Mouse (Mus musculus) spleen, adult 2 months (tissue): Measurements from ENCODE around the gene Ppfia4. TPM values are rescaled to one million over a fixed set of nuclear protein-coding genes. Genes with fewer than 3 reads are reported as not detected.

Experiments
- DNase-seq, 2 experiments: peaks; one replicate each; pipeline versions ENCODE4 v3.0.0 to v3.0.0-alpha.2; 2012 to 2021; ENCODE audit warnings: low spot score in 2 of 2, low read depth in 1 of 2
- H3K27ac ChIP-seq: fragments of 200-500 bp; 2 replicates; pipeline ENCODE4 v1.5.1; 2012; ENCODE audit warnings: low read length, inconsistent platforms; ENCODE audit not compliant: insufficient read depth
- H3K27me3 ChIP-seq: fragments of 200-500 bp; 2 replicates; pipeline ENCODE4 v1.6.1; 2012; ENCODE audit warnings: mild to moderate bottlenecking, moderate library complexity, low read length, inconsistent platforms; ENCODE audit not compliant: control insufficient read depth, insufficient read depth
- H3K36me3 ChIP-seq: fragments of 200-500 bp; 2 replicates; pipeline ENCODE4 v1.6.1; 2012; ENCODE audit warnings: mild to moderate bottlenecking, low read length, inconsistent platforms; ENCODE audit not compliant: control insufficient read depth, insufficient read depth
- H3K4me1 ChIP-seq: fragments of 200-500 bp; 2 replicates; pipeline ENCODE4 v1.6.1; 2011; ENCODE audit warnings: inconsistent platforms; ENCODE audit not compliant: control insufficient read depth, insufficient read depth, insufficient read length
- H3K4me3 ChIP-seq: fragments of 200-500 bp; 2 replicates; pipeline ENCODE4 v1.5.1; 2011; ENCODE audit warnings: mild to moderate bottlenecking, inconsistent platforms; ENCODE audit not compliant: insufficient read depth, insufficient read length; ENCODE audit errors: extremely low read depth
- CTCF ChIP-seq: fragments of 200-500 bp; IDR thresholded peaks from 2 replicates; pipeline ENCODE4 v1.5.1; 2011; ENCODE audit warnings: mild to moderate bottlenecking, inconsistent platforms; ENCODE audit not compliant: insufficient read depth, insufficient read length, insufficient replicate concordance; ENCODE audit errors: extremely low read depth
- POLR2A ChIP-seq: fragments of 200-500 bp; IDR thresholded peaks from 2 replicates; pipeline ENCODE4 v1.6.1; 2011; ENCODE audit warnings: low read depth, low read length, inconsistent platforms
- WGBS: fragments of 180-500 bp; shearing (Covaris S2); methylation state at CpG from one replicate; pipeline ENCODE4 v1.1.7; 2018; 5-methylcytosine and 5-hydroxymethylcytosine counted together
- polyA plus RNA-seq: library from polyadenylated mRNA; depleted of rRNA; stranded (reverse); fragments of >200 nt; gene quantifications from 2 replicates; pipeline ENCODE4 v1.2.3, GENCODE M21; 2012

Ppfia4 gene
- polyA plus RNA-seq, 1 experiment: 20.1 TPM

DNA sequence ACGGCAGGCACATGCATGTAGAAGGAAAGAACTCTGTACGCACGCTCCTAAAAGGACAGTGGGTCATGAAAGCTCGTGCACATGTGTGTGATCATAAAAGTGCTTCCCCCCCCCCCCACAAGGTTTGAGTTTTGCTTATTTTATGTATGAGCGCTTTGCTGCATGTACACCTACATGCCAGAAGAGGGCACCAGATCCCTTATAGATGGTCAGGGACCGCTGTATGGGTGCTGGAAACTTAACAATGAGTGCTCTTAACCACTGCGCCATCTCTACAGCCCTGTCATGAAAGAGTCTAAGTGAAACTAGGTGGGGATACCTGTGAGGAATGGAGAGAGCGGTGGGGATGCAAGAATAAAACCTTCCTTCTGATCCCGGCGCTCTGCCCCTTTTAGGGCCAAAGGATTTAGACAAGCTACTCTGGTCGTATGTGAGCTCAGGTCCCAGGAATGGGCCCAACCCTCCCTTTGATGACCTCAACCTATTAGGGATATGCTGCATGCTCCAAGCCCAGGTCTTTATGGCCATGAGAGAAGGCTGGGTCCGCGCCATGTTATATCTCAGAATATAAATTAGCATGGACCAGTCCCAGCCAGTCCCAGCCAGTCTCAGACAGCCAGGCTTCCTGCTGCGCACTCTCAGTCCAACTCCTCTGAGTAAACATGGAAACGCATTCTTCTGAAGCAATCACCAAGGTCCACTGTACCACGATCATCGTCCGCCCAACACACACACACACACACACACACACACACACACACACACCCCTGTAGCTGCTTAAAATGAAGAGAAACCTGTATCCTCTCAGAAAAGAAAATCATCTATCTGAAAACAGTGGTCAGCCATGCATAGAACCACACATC lies 7.3 kb upstream of the Ppfia4 start:
- WGBS: 95% methylated on average over 18 of the region's 18 CpGs
- 0 out of 2 replicates have a peak, but pooled peaks cover 1% of the 10 kb centered on the region for H3K27me3 ChIP-seq
- TF ChIP-seq POLR2A (no peak), CTCF (no peak)
- H3K4me1 ChIP-seq: peaks cover 6% of the 10 kb centered on the region; the same call in 1 of the 2 replicates
- no peak overlapping the region for H3K4me3 ChIP-seq
- DNase-seq: no peak
- H3K36me3 ChIP-seq: no peaks in the 10 kb centered on the region
- H3K27ac ChIP-seq: no peak overlapping the region

DNA sequence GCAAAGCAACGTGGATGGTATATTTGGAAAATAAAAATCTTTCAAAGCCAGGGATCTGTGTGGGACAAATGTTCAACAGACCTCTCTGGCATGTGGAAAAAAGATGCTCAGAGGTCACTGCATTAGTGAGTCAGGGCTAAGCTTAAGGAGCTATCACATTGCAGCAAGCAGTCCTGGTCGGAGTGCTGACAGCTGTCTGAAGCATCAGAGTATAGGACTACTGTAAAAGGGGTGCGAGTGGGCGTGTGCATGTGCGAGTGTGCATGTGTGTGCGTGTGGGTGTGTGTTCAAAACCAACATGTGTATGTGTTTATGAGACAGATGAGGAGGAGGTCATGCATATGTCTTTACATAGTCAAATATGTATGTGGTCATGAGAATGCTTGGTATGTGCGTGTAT lies 6.4 kb upstream of the Ppfia4 start:
- Histone ChIP-seq H3K4me3 (no peak overlapping the region), H3K4me1 (no peaks in the 10 kb centered on the region), H3K36me3 (no peaks in the 10 kb centered on the region), H3K27me3 (no peaks in the 10 kb centered on the region), H3K27ac (no peak overlapping the region)
- 88% methylated on average over 7 of the region's 7 CpGs for WGBS
- DNase-seq: no peak
- TF ChIP-seq CTCF (no peak), POLR2A (no peak)

DNA sequence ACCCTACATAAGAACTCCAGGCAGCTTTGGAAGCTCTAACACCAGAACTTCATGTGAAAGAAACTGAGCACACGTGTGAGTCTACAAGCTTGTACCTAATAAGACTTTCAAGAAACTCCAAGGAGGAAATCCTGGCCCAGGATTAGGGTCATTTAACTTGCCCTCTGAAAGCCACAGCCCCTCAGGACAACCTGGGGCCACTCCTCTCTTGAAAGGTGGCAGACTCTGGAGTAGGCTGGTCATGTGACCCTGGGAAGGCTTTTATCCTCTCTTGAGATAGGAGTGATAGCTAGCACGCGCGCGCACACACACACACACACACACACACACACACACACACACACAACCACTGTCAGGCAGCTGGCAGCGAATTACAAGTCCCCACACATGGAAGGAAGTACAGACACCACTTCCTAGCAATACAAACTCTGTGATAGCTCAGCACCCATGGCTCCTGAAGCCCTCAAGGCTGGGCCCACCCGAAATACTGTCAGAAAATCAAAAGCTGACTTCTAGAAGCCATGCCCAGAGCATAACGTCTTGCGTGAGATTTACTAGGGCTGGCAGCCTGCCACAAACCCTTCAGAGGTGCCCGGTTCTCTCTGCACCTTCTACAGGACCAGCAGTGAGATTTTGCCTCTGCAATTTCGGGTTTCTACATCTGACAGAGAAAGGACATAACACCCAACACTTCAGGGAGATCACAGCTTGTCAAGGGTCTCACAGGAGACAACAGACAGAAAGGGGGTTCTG lies 4.4 kb upstream of the Ppfia4 start:
- Histone ChIP-seq H3K4me3 (no peak overlapping the region), H3K27me3 (no peaks in the 10 kb centered on the region), H3K36me3 (no peaks in the 10 kb centered on the region), H3K27ac (no peak overlapping the region), H3K4me1 (0 out of 2 replicates have a peak, but pooled peaks cover 5% of the 10 kb centered on the region)
- DNase-seq: no peak
- no peak for TF ChIP-seq POLR2A
- TF ChIP-seq CTCF: no peak
- 37% methylated on average over 11 of the region's 11 CpGs for WGBS

DNA sequence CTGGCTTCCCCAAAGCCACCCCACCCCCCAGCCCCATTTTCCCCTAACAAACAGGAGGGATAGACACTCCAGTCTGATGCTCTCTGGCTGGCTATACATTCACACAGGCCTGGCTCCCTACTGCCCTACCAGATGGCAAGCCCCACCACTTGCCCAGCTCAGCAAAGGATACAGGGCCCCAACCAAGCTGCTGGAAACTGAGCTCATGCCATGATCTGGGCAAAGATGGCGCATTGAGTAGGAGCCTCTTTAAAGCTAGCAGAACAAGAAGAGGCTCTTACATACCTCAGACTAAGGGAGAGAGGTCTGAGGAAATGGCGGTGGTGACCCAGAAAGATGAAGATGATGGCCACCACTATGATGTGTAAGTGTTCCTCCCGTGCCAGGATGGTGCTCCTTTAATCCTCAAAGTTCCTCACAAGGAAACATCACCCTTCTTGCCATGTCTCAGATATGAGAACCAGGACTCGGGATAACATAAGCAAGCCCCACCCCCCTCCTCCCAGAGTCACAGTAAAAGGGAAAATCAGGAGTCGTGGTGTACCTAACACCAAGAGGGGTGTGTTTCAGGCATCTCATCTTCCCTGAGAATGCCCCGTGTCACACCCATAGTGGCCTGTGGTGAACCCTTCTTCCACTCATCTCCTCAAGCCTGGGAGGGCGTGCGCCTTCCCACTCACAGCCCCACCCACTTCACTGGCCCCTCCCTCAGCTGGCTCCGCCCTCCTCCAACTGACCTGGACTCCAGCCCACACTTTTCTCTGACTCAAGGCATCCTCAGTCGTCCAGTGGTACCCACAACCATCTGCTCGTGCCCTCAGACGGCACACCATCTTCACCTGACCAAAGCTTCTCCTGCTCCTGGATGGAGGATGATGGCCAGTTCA lies 3.4 kb upstream of the Ppfia4 start:
- no peak overlapping the region for H3K27ac ChIP-seq
- H3K4me1 ChIP-seq: 0 out of 2 replicates have a peak, but pooled peaks cover 5% of the 10 kb centered on the region
- H3K4me3 ChIP-seq: no peak overlapping the region
- no peaks in the 10 kb centered on the region for H3K27me3 ChIP-seq
- no peak for DNase-seq
- TF ChIP-seq CTCF (no peak), POLR2A (no peak)
- WGBS: 82% methylated on average over 12 of the region's 12 CpGs
- H3K36me3 ChIP-seq: no peaks in the 10 kb centered on the region

DNA sequence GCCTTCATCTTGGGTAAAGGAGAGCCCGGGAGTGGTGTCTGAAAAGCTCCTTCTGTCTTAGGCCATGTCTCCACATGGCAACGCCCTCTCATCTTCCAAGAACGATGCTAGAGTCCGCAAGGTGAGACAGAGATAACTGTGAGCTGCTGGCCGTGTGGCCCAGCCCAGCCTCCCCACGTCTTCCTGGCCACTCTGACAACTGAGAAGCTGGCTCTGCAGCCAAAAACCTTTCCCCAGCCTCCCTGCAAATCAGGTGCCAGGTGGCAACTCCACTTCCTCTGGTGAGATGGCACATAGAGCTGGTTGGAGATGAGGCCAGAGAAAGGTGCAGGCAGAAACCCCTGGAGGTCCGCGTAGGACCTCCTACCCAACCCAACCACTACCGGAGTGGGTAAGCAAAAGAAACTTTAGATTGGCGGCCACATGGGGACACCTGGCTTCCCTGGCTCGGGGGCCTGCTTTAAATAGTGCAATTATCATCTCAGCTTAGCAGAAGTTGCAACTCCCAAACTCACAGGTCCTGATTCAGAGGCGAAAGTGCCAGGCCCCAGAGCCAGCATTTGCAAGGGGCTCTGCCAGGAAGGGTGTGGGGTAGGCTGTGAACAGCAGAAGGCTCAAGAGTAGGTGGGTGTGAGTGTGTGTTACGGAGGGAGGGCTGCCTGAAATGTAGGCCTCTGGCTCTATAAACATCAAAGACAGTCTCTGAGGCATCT lies 2.6 kb upstream of the Ppfia4 start:
- Histone ChIP-seq H3K27ac (no peak overlapping the region), H3K4me3 (no peak overlapping the region), H3K4me1 (0 out of 2 replicates have a peak, but pooled peaks cover 5% of the 10 kb centered on the region), H3K36me3 (no peaks in the 10 kb centered on the region), H3K27me3 (no peaks in the 10 kb centered on the region)
- 52% methylated on average over 13 of the region's 13 CpGs for WGBS
- DNase-seq: no peak
- TF ChIP-seq CTCF (no peak), POLR2A (no peak)
